Mouse (Mus musculus): ENCODE measurements around the gene Mroh2a. TPM values are rescaled to one million over a fixed set of nuclear protein-coding genes. Genes with fewer than 3 reads are reported as not detected.

The Mroh2a gene
- total and polyA plus RNA-seq, 3 experiments: 0.06 to 0.13 TPM; not detected in 1

- no peaks in the 10 kb centered on the region for H3K4me1 ChIP-seq (ENCODE audit: control insufficient read depth, insufficient read depth, low read length)
- H3K79me2 ChIP-seq (replicated peaks; ENCODE audit: control insufficient read depth, insufficient read depth, low read length): no peaks in the 10 kb centered on the region
- DNase-seq: peak; percentile 20 to 28
- H3K9ac ChIP-seq (ENCODE audit: low read depth, low read length): no peak overlapping the region
- intact Hi-C loops (cut with DNase I): no loop called here
- no peak overlapping the region for H3K27ac ChIP-seq
- H3K4me3 ChIP-seq: no peak overlapping the region
- no peaks in the 10 kb centered on the region for H3K36me3 ChIP-seq (ENCODE audit: control insufficient read depth, insufficient read depth, low read length)
- H3K27me3 ChIP-seq (ENCODE audit: control insufficient read depth, insufficient read depth, low read length): no peaks in the 10 kb centered on the region
- WGBS: 48% methylated on average over 2 of the region's 2 CpGs
- TF ChIP-seq CTCF (IDR thresholded peaks at IDR 0.05) (no peak), POLR2A (IDR thresholded peaks at IDR 0.05; ENCODE audit: insufficient read depth, low read depth, low read length) (no peak), EP300 (IDR thresholded peaks at IDR 0.05; ENCODE audit: insufficient read depth, low read depth, low read length) (no peak)
Measured at GRCm38 (mm10) chr1:88227482-88227881, 696 bp downstream of the Mroh2a start.

DNA sequence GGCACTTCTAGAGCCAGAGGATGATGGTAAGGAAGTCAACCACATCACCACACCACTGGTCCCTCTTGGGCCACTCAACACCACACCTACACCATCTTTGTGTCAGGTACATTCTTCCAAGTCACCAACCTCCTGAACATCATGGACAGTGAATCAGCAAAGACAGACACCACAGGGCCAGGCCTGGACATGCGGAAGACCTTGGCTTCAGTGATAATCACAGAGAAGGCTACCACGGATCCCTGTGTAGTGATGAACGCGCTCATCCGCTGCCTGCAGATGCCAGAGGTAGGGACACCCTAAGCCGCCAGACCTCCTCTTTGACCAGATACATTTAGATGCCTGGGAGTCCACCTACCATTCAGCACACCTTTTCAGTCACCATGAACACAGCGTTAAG lies 1.3 kb downstream of the Mroh2a start:
- intact Hi-C loops (cut with DNase I): no loop called here
- WGBS: 66% methylated on average over 7 of the region's 7 CpGs
- TF ChIP-seq EP300 (IDR thresholded peaks at IDR 0.05; ENCODE audit: insufficient read depth, low read depth, low read length) (no peak), CTCF (IDR thresholded peaks at IDR 0.05) (no peak), POLR2A (IDR thresholded peaks at IDR 0.05; ENCODE audit: insufficient read depth, low read depth, low read length) (no peak)
- H3K9ac ChIP-seq (ENCODE audit: low read depth, low read length): no peak overlapping the region
- H3K36me3 ChIP-seq (ENCODE audit: control insufficient read depth, insufficient read depth, low read length): no peaks in the 10 kb centered on the region
- H3K4me3 ChIP-seq: no peak overlapping the region
- H3K79me2 ChIP-seq (replicated peaks; ENCODE audit: control insufficient read depth, insufficient read depth, low read length): no peaks in the 10 kb centered on the region
- DNase-seq: peak; percentile 18 to 28
- H3K4me1 ChIP-seq (ENCODE audit: control insufficient read depth, insufficient read depth, low read length): no peaks in the 10 kb centered on the region
- H3K27me3 ChIP-seq (ENCODE audit: control insufficient read depth, insufficient read depth, low read length): no peaks in the 10 kb centered on the region
- no peak overlapping the region for H3K27ac ChIP-seq

DNA sequence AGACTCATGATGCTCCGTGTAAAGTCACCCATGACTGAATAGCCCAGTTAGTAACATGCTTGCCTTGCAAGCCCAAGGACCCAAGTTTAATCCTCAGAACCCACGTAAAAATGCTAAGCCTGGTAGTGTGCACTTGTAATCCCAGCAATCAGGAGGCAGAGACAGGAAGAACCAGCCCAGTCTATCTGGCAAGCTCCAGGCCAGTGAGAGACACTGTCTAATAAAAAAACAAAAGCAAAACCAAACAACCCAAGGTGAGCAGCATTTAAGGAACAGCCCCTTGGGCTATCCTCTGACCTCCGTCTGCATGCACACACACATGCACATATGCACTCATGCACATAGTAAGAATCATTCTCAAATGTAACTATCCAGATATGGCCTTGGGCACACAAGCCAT lies 2.8 kb downstream of the Mroh2a start:
- Histone ChIP-seq H3K9ac (ENCODE audit: low read depth, low read length) (no peak overlapping the region), H3K79me2 (replicated peaks; ENCODE audit: control insufficient read depth, insufficient read depth, low read length) (no peaks in the 10 kb centered on the region), H3K27me3 (ENCODE audit: control insufficient read depth, insufficient read depth, low read length) (no peaks in the 10 kb centered on the region), H3K27ac (no peak overlapping the region), H3K36me3 (ENCODE audit: control insufficient read depth, insufficient read depth, low read length) (no peaks in the 10 kb centered on the region), H3K4me1 (ENCODE audit: control insufficient read depth, insufficient read depth, low read length) (no peaks in the 10 kb centered on the region), H3K4me3 (no peak overlapping the region)
- DNase-seq: peak in 1 of 2 experiments; percentile 22
- WGBS: 66% methylated on average over 3 of the region's 3 CpGs
- intact Hi-C loops (cut with DNase I): no loop called here
- no peak for TF ChIP-seq POLR2A (IDR thresholded peaks at IDR 0.05; ENCODE audit: insufficient read depth, low read depth, low read length)
- no peak for TF ChIP-seq EP300 (IDR thresholded peaks at IDR 0.05; ENCODE audit: insufficient read depth, low read depth, low read length)
- no peak for TF ChIP-seq CTCF (IDR thresholded peaks at IDR 0.05)

- intact Hi-C loops (cut with DNase I): no loop called here
- Histone ChIP-seq H3K36me3 (ENCODE audit: control insufficient read depth, insufficient read depth, low read length) (no peaks in the 10 kb centered on the region), H3K27ac (no peak overlapping the region), H3K27me3 (ENCODE audit: control insufficient read depth, insufficient read depth, low read length) (no peaks in the 10 kb centered on the region), H3K79me2 (replicated peaks; ENCODE audit: control insufficient read depth, insufficient read depth, low read length) (no peaks in the 10 kb centered on the region), H3K4me3 (no peak overlapping the region), H3K4me1 (ENCODE audit: control insufficient read depth, insufficient read depth, low read length) (no peaks in the 10 kb centered on the region), H3K9ac (ENCODE audit: low read depth, low read length) (no peak overlapping the region)
- TF ChIP-seq POLR2A (IDR thresholded peaks at IDR 0.05; ENCODE audit: insufficient read depth, low read depth, low read length) (no peak), CTCF (IDR thresholded peaks at IDR 0.05) (no peak), EP300 (IDR thresholded peaks at IDR 0.05; ENCODE audit: insufficient read depth, low read depth, low read length) (no peak)
- WGBS: 75% methylated on average over 5 of the region's 5 CpGs
- DNase-seq: peak; percentile 23 to 33
Measured at GRCm38 (mm10) chr1:88229986-88230385, 3.2 kb downstream of the Mroh2a start.

DNA sequence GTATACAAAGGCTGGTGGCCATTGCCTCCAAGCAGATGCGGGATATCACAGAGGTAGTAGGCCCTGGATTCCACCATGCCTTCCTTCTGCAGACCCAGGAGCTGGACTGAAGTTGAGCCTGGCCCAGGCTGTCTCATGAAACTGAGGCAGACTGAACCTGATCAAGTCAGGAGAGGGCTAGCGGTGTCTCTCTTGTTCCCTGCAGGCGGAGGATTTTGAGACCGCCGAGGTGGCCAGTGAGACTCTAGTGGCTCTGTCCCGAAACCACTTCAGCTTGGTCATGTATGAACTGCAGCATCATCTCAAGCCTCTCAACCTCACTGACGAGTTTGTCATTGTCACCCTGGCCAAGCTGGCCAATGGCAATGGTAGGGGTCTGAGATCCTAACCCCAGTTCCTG lies 3.6 kb downstream of the Mroh2a start:
- intact Hi-C loops (cut with DNase I): no loop called here
- no peaks in the 10 kb centered on the region for H3K27me3 ChIP-seq (ENCODE audit: control insufficient read depth, insufficient read depth, low read length)
- 69% methylated on average over 7 of the region's 7 CpGs for WGBS
- H3K9ac ChIP-seq (ENCODE audit: low read depth, low read length): no peak overlapping the region
- no peak overlapping the region for H3K4me3 ChIP-seq
- no peak overlapping the region for H3K27ac ChIP-seq
- H3K79me2 ChIP-seq (replicated peaks; ENCODE audit: control insufficient read depth, insufficient read depth, low read length): no peaks in the 10 kb centered on the region
- TF ChIP-seq POLR2A (IDR thresholded peaks at IDR 0.05; ENCODE audit: insufficient read depth, low read depth, low read length): no peak
- TF ChIP-seq EP300 (IDR thresholded peaks at IDR 0.05; ENCODE audit: insufficient read depth, low read depth, low read length): no peak
- no peak for TF ChIP-seq CTCF (IDR thresholded peaks at IDR 0.05)
- H3K36me3 ChIP-seq (ENCODE audit: control insufficient read depth, insufficient read depth, low read length): no peaks in the 10 kb centered on the region
- H3K4me1 ChIP-seq (ENCODE audit: control insufficient read depth, insufficient read depth, low read length): no peaks in the 10 kb centered on the region
- DNase-seq: peak in 1 of 2 experiments; percentile 8

DNA sequence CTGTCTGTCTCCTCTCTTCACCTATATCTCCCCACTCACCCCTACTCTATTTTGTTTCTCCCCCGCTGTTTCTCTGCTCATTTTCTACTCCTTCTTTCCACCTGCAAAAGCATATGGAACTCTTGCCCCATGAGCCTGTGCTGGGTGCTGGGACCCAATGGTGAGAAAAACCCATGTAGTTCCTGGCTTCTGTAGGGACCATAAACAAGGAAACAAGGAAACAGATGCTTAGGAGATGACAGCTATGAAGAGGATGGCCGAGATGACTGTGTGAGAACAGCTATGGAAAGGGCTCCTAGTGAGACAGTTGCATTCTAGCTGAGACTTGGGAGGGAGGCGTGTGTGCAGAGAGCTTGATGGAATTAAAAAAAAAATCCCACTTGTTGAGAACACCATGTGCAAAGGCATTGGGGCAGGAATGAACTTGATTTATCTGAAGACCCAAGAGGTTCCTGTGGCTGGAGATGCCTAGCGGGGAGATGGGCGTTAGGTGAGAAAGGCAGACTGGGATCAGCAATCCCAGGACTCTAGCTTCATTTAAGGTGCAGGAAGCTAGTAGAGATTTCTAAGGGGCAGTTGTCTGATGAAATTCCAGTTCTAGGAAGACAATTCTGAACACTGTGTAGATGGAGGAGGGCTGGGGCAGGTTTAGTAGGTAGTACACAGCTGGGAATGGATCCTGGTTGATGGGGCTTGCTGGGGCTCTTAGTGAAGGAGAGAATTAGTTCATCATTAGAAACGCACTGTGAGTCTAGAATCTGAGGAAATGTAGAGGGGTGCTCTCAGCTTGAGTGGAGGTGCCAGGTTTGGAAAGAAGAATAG lies 4.4 kb downstream of the Mroh2a start:
- Histone ChIP-seq H3K27me3 (ENCODE audit: control insufficient read depth, insufficient read depth, low read length) (no peaks in the 10 kb centered on the region), H3K36me3 (ENCODE audit: control insufficient read depth, insufficient read depth, low read length) (no peaks in the 10 kb centered on the region), H3K79me2 (replicated peaks; ENCODE audit: control insufficient read depth, insufficient read depth, low read length) (no peaks in the 10 kb centered on the region), H3K27ac (no peak overlapping the region), H3K9ac (ENCODE audit: low read depth, low read length) (no peak overlapping the region), H3K4me1 (ENCODE audit: control insufficient read depth, insufficient read depth, low read length) (no peaks in the 10 kb centered on the region), H3K4me3 (no peak overlapping the region)
- 66% methylated on average over 6 of the region's 6 CpGs for WGBS
- TF ChIP-seq POLR2A (IDR thresholded peaks at IDR 0.05; ENCODE audit: insufficient read depth, low read depth, low read length) (no peak), EP300 (IDR thresholded peaks at IDR 0.05; ENCODE audit: insufficient read depth, low read depth, low read length) (no peak), CTCF (IDR thresholded peaks at IDR 0.05) (no peak)
- intact Hi-C loops (cut with DNase I): no loop called here
- peak in 1 of 2 experiments; percentile 10 for DNase-seq

All from heart, adult 2 months (tissue).